Mouse (Mus musculus) stomach, embryonic 14.5 days (tissue): Measurements from ENCODE around the gene Dip2b. TPM values are rescaled to one million over a fixed set of nuclear protein-coding genes. Genes with fewer than 3 reads are reported as not detected.
A peak's percentile ranks its signal among the peaks of the same experiment; 100 is the strongest.

ENCODE experiments used
- ATAC-seq: fragments of 200-750 bp; cut with Nextera tagmentation; 2 replicates; pipeline ENCODE4 v1.8.0; 2017; ENCODE audit warnings: low read depth, moderate TSS enrichment; ENCODE audit not compliant: insufficient number of reproducible peaks, insufficient read depth, low FRiP score
- H3K27ac ChIP-seq: fragments of 300-500 bp; sonication (generic); 2 replicates; pipeline ENCODE4 v1.5.1; 2014; ENCODE audit warnings: mild to moderate bottlenecking, low read length, moderate library complexity, mixed read lengths
- H3K27me3 ChIP-seq: fragments of 300-500 bp; sonication (generic); 2 replicates; pipeline ENCODE4 v1.6.1; 2014; ENCODE audit warnings: low read length, control low read depth, mixed read lengths; ENCODE audit not compliant: control insufficient read depth, insufficient read depth
- H3K36me3 ChIP-seq: fragments of 300-500 bp; sonication (generic); 2 replicates; pipeline ENCODE4 v1.6.1; 2014; ENCODE audit warnings: mild to moderate bottlenecking, control low read depth, low read length, moderate library complexity, mixed read lengths; ENCODE audit not compliant: control insufficient read depth, insufficient read depth
- H3K4me1 ChIP-seq: fragments of 300-500 bp; sonication (generic); 2 replicates; pipeline ENCODE4 v1.6.1; 2014; ENCODE audit warnings: low read length, control low read depth, mixed read lengths; ENCODE audit not compliant: control insufficient read depth, insufficient read depth
- H3K4me2 ChIP-seq: fragments of 300-500 bp; sonication (generic); replicated peaks from 2 replicates; pipeline ENCODE4 v1.6.1; 2014; ENCODE audit warnings: low read depth, low read length, control low read depth
- H3K4me3 ChIP-seq: fragments of 300-500 bp; sonication (generic); 2 replicates; pipeline ENCODE4 v1.5.1; 2014; ENCODE audit warnings: low read depth, low read length, control low read depth
- H3K9ac ChIP-seq: fragments of 300-500 bp; sonication (generic); replicated peaks from 2 replicates; pipeline ENCODE4 v1.6.1; 2014; ENCODE audit warnings: low read depth, mild to moderate bottlenecking, control low read depth, low read length, moderate library complexity, mixed read lengths
- H3K9me3 ChIP-seq: fragments of 300-500 bp; sonication (generic); 2 replicates; pipeline ENCODE4 v1.6.1; 2016; ENCODE audit warnings: low read depth, low read length, control low read depth; ENCODE audit not compliant: control insufficient read depth
- WGBS: fragments of 180-500 bp; shearing (Covaris S2); extraction: QIAGEN DNeasy Blood & Tissue Kit; methylation state at CpG from one replicate; pipeline ENCODE4 v1.1.7; 2014; 5-methylcytosine and 5-hydroxymethylcytosine counted together
- polyA plus RNA-seq: library from polyadenylated mRNA; unstranded; fragments of >200 nt; fragmentation: Nextera tagmentation; extraction: Ambion mirVana; gene quantifications from 2 replicates; pipeline ENCODE4 v1.2.1, GENCODE M21; 2014

The Dip2b gene
- 18.2 and 19.0 TPM in 2 replicates for polyA plus RNA-seq

- peak within 1 kb of the TSS; percentile 80 for H3K4me2 ChIP-seq
Observed at GRCm38 (mm10) chr15:100038470-100038971, at the start of gene Dip2b. TSS of gene Dip2b (plus strand) at chr15:100038664.

DNA sequence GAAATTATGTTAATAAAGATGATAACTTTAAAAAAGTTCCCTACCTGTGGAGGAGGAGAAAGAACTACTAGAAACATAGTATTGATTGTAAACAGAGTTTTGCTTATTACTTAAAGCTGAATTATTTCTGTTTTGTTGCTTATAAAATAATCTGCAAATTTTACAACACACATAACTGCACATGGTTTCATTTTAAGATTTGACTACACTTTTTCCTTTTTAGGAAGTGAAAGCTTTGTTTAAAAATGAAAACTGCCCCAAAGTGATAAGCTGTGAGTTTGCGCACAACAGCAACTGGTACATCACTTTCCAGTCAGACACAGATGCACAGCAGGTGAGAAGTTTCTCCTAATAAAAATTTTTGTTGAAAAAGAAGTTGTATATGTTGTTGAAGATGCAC lies 45.4 kb upstream of the Dip2b start:
- Histone ChIP-seq H3K4me2 (no peak overlapping the region), H3K9me3 (no peaks in the 10 kb centered on the region), H3K36me3 (peaks cover 57% of the 10 kb centered on the region), H3K4me3 (no peak overlapping the region), H3K27me3 (no peaks in the 10 kb centered on the region), H3K27ac (no peak overlapping the region), H3K9ac (no peak overlapping the region), H3K4me1 (no peaks in the 10 kb centered on the region)
- WGBS, result 100% methylated on average over 1 of the region's 1 CpGs
- no peak for ATAC-seq

More at GRCm38 (mm10) chr15:100038470-100038971, at the start of gene Dip2b:
- Histone ChIP-seq H3K36me3 (no peaks in the 10 kb centered on the region), H3K9me3 (no peaks in the 10 kb centered on the region), H3K27me3 (no peaks in the 10 kb centered on the region), H3K4me1 (peaks cover 19% of the 10 kb centered on the region), H3K27ac (peak within 1 kb of the TSS; percentile 93), H3K4me3 (peak within 1 kb of the TSS; percentile 90), H3K9ac (peak within 1 kb of the TSS; percentile 86)
- ATAC-seq, result peak; percentile 89
- WGBS, result 0% methylated on average over 41 of the region's 68 CpGs

DNA sequence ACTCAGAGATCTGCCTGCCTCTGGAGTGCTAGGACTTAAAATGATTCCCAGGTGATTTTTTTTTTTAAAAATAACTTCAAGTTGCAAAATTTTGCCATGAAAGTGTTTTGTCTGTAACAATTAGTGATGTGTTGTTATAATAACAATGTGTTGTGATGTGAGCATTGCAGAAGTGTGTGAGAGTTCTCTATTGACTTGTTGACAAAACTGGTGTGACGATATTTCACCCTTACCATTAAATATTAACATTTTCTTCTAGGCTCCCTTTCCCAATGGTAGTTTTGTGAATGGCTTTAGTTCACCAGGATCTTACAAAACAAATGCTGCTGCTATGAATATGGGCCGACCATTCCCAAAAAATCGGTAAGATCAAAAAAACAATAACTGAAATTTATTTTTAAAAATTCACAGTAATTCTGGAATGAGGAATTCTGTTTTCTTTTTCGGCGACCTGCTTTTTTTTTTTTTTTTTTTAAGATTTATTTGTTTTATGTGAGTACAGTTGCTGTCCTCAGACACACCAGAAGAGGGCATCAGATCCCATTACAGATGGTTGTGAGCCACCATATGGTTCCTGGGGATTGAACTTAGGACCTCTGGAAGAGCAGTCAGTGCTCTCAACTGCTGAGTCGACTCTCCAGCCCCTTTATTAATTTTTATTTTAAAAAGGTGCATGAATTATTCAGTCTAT lies 41.2 kb upstream of the Dip2b start:
- H3K9me3 ChIP-seq, result no peaks in the 10 kb centered on the region
- H3K36me3 ChIP-seq, result peaks cover 48% of the 10 kb centered on the region
- ATAC-seq, result no peak
- WGBS, result 96% methylated on average over 6 of the region's 6 CpGs
- H3K4me3 ChIP-seq, result no peak overlapping the region
- H3K4me1 ChIP-seq, result no peaks in the 10 kb centered on the region
- no peak overlapping the region for H3K27ac ChIP-seq
- no peaks in the 10 kb centered on the region for H3K27me3 ChIP-seq
- no peak overlapping the region for H3K9ac ChIP-seq
- H3K4me2 ChIP-seq, result no peak overlapping the region

- Histone ChIP-seq H3K4me3 (no peak overlapping the region), H3K4me1 (no peaks in the 10 kb centered on the region), H3K36me3 (peaks cover 54% of the 10 kb centered on the region), H3K9me3 (no peaks in the 10 kb centered on the region), H3K4me2 (no peak overlapping the region), H3K27me3 (no peaks in the 10 kb centered on the region), H3K9ac (no peak overlapping the region), H3K27ac (no peak overlapping the region)
- ATAC-seq, result no peak
- 97% methylated on average over 1 of the region's 1 CpGs for WGBS
Observed at GRCm38 (mm10) chr15:99999390-99999789, 39.1 kb upstream of the Dip2b start.

DNA sequence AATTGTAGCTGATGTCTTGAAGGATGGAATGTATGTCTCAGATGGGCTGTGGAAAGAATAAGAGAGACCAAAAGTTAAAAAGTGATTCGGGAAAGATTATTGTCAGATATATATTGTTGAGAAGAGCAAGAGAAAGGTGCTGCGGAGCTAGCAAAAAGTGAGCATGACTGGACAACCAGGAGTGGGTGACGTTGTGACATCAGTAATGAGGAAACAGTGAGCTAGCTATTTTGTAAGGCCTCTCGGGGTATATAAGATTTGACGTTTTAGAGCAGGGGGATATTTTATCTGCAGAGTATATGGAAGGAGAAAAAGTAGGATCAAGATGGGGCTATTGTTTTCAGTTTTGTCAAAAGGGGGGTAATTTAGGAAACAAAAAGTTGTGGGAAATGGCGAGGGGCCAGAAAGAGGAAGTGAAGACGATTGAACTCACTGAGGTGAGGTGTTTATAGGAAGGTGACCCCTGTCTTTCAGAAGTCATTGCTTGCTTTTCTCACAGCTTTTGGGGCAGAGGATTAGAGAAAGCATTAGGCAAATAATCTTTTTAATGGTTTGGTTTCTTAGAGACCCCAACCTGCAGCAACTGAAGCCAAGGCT lies 33.7 kb upstream of the Dip2b start:
- no peak overlapping the region for H3K9ac ChIP-seq
- H3K9me3 ChIP-seq, result no peaks in the 10 kb centered on the region
- no peak overlapping the region for H3K4me3 ChIP-seq
- 84% methylated on average over 7 of the region's 7 CpGs for WGBS
- no peak for ATAC-seq
- no peak overlapping the region for H3K27ac ChIP-seq
- no peaks in the 10 kb centered on the region for H3K27me3 ChIP-seq
- H3K4me2 ChIP-seq, result no peak overlapping the region
- H3K36me3 ChIP-seq, result peaks cover 44% of the 10 kb centered on the region
- no peaks in the 10 kb centered on the region for H3K4me1 ChIP-seq

GRCm38 (mm10) chr15:100006180-100006579 lies 32.3 kb upstream of the Dip2b start:
- Histone ChIP-seq H3K36me3 (peaks cover 54% of the 10 kb centered on the region), H3K9me3 (no peaks in the 10 kb centered on the region), H3K4me1 (no peaks in the 10 kb centered on the region), H3K4me3 (no peak overlapping the region), H3K27me3 (no peaks in the 10 kb centered on the region), H3K27ac (no peak overlapping the region), H3K4me2 (no peak overlapping the region), H3K9ac (no peak overlapping the region)
- ATAC-seq, result no peak

- Histone ChIP-seq H3K27me3 (no peaks in the 10 kb centered on the region), H3K27ac (no peak overlapping the region)
Observed at GRCm38 (mm10) chr15:100018280-100018899, 20.1 kb upstream of the Dip2b start.

DNA sequence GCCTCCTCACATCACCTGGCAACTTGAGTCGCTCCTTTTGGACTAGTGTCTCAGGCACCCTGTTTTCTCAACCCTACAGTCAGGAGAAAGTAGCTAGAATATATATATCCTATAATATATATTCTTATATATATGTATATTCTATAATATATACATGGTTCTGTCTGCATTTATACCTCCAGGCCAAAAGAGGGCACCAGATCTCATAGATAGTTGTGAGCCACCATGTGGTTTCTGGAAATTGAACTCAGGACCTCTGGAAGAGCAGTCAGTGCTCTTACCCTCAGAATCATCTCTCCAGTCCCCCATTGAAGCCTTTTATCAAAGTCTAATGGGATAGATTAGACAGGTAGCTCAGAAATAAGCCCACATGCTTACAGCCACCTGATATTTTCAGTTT lies 17.3 kb upstream of the Dip2b start:
- no peak for ATAC-seq
- no peak overlapping the region for H3K4me2 ChIP-seq
- no peak overlapping the region for H3K9ac ChIP-seq
- no peaks in the 10 kb centered on the region for H3K27me3 ChIP-seq
- no peaks in the 10 kb centered on the region for H3K9me3 ChIP-seq
- no peak overlapping the region for H3K4me3 ChIP-seq
- H3K4me1 ChIP-seq, result no peaks in the 10 kb centered on the region
- H3K36me3 ChIP-seq, result no peaks in the 10 kb centered on the region
- 87% methylated on average over 1 of the region's 1 CpGs for WGBS
- no peak overlapping the region for H3K27ac ChIP-seq

More at GRCm38 (mm10) chr15:100018280-100018899, 20.1 kb upstream of the Dip2b start:
- Histone ChIP-seq H3K9me3 (no peaks in the 10 kb centered on the region), H3K4me3 (no peak overlapping the region), H3K4me2 (no peak overlapping the region), H3K9ac (no peak overlapping the region), H3K4me1 (no peaks in the 10 kb centered on the region), H3K36me3 (peaks cover 9% of the 10 kb centered on the region)
- 78% methylated on average over 6 of the region's 6 CpGs for WGBS
- no peak for ATAC-seq
